Mouse (Mus musculus) ZHBTc4 (cell line): ENCODE measurements at regions not wholly inside any gene's neighbourhood (a gene's known extent, or its start where the extent isn't known, plus 50 kb on each side); places are given as distances from the start of the nearest gene placed in this dataset.

Source experiments
- DNase-seq: peaks from one replicate; pipeline ENCODE4 v3.0.0-alpha.2; 2011; ENCODE audit warnings: low read depth, low spot score

- DNase-seq, result no peak
Observed at GRCm38 (mm10) chr6:13305873-13306272, 81.1 kb upstream of the Vwde start.

- DNase-seq, result no peak
Observed at GRCm38 (mm10) chr6:13298171-13298570, 73.4 kb upstream of the Vwde start.

- no peak for DNase-seq
Observed at GRCm38 (mm10) chr6:13297110-13297509, 72.3 kb upstream of the Vwde start.

- no peak for DNase-seq
Observed at GRCm38 (mm10) chr6:13296041-13296440, 71.3 kb upstream of the Vwde start.

GRCm38 (mm10) chr6:13294393-13294792, 69.6 kb upstream of the Vwde start:
- DNase-seq, result no peak

- DNase-seq, result no peak
Observed at GRCm38 (mm10) chr6:13288500-13288899, 63.7 kb upstream of the Vwde start.

- no peak for DNase-seq
Observed at GRCm38 (mm10) chr6:13287812-13288211, 63.0 kb upstream of the Vwde start.

GRCm38 (mm10) chr6:13286542-13287273, 61.9 kb upstream of the Vwde start:
- DNase-seq, result no peak

- peak; percentile 71 for DNase-seq
Observed at GRCm38 (mm10) chr6:13280835-13281234, 56.1 kb upstream of the Vwde start.
